ENCODE assay signal across 19 mouse cellular contexts in genomic region chr1:184326191-184326590, GRCm38 (mm10).
A peak's percentile ranks its signal among the peaks of the same experiment; 100 is the strongest.
DNase-seq lines count a peak whose midpoint lies in the region; ATAC-seq and TF ChIP-seq lines count a peak whose summit lies in the region.
"Had no signal": no experiment of that assay in that cellular context is flagged by ENCODE, and none has a peak within 500 bp of the region (broad histone marks: within the 10 kb centered on the region; RNA-seq: fewer than 3 reads in every experiment).

No protein-coding gene starts in this region.

- ATAC-seq in hindbrain, postnatal 0 days: peak; percentile 53
- ATAC-seq in hindbrain, embryonic 13.5 days (ENCODE audit: low FRiP score): no peak
- ATAC-seq: forebrain, embryonic 15.5 days; intestine, embryonic 16.5 days had no signal

- no peak for TF ChIP-seq CTCF in hindbrain, postnatal 0 days (IDR thresholded peaks at IDR 0.05; ENCODE audit: low read depth)
- TF ChIP-seq CTCF in brain, embryonic 14.5 days (IDR thresholded peaks at IDR 0.05; ENCODE audit: borderline replicate concordance, extremely low read depth, insufficient read depth, insufficient read length): no peak
- TF ChIP-seq CTCF in thymus, adult 2 months (IDR thresholded peaks at IDR 0.05; ENCODE audit: borderline replicate concordance, control insufficient read depth, extremely low read depth, insufficient read depth, low read length, poor library complexity): no peak

- WGBS in hindbrain, postnatal 0 days: 65% methylated on average over 3 of the region's 3 CpGs
- WGBS in hindbrain, embryonic 13.5 days: 84% methylated on average over 3 of the region's 3 CpGs
- 93% methylated on average over 3 of the region's 3 CpGs for WGBS in thymus, adult 2 months

- no peaks in the 10 kb centered on the region; the same call in 1 of the 2 replicates for H3K4me1 ChIP-seq in hindbrain, postnatal 0 days (ENCODE audit: insufficient read depth, low read length)
- no peaks in the 10 kb centered on the region; the same call in 1 of the 2 replicates for H3K4me1 ChIP-seq in hindbrain, embryonic 13.5 days (replicated peaks)
- H3K4me1 ChIP-seq in thymus, adult 2 months (replicated peaks; ENCODE audit: control insufficient read depth, insufficient read depth, low read length): no peaks in the 10 kb centered on the region
- H3K4me1 ChIP-seq: forebrain, embryonic 15.5 days; heart, embryonic 15.5 days had no signal

- H3K36me3 ChIP-seq in hindbrain, postnatal 0 days (ENCODE audit: insufficient read depth, low read length): no peaks in the 10 kb centered on the region
- H3K36me3 ChIP-seq in hindbrain, embryonic 13.5 days: no peaks in the 10 kb centered on the region
- no peaks in the 10 kb centered on the region for H3K36me3 ChIP-seq in thymus, adult 2 months (ENCODE audit: control insufficient read depth, insufficient read depth, low read length)
- H3K36me3 ChIP-seq: embryonic facial prominence, embryonic 10.5 days; forebrain, embryonic 15.5 days; heart, embryonic 15.5 days had no signal

- no peak overlapping the region for H3K9ac ChIP-seq in hindbrain, postnatal 0 days (replicated peaks; ENCODE audit: low read length)
- no peak overlapping the region for H3K9ac ChIP-seq in hindbrain, embryonic 13.5 days
- H3K9ac ChIP-seq: forebrain, embryonic 15.5 days; heart, embryonic 15.5 days; hindbrain, embryonic 14.5 days had no signal

- no peaks in the 10 kb centered on the region for H3K27me3 ChIP-seq in hindbrain, postnatal 0 days (ENCODE audit: insufficient read depth, low read length)
- no peaks in the 10 kb centered on the region for H3K27me3 ChIP-seq in hindbrain, embryonic 13.5 days
- no peaks in the 10 kb centered on the region for H3K27me3 ChIP-seq in thymus, adult 2 months (ENCODE audit: control insufficient read depth, insufficient read depth, low read length)
- H3K27me3 ChIP-seq: forebrain, embryonic 15.5 days; heart, embryonic 15.5 days had no signal

- no peak overlapping the region for H3K4me3 ChIP-seq in hindbrain, postnatal 0 days (ENCODE audit: low read length)
- H3K4me3 ChIP-seq in hindbrain, embryonic 13.5 days: no peak overlapping the region
- no peak overlapping the region for H3K4me3 ChIP-seq in thymus, adult 2 months (ENCODE audit: control insufficient read depth, insufficient read depth, low read length)
- H3K4me3 ChIP-seq: embryonic facial prominence, embryonic 10.5 days; forebrain, embryonic 15.5 days; heart, embryonic 15.5 days had no signal

- no peak for TF ChIP-seq POLR2A in brain, embryonic 14.5 days (IDR thresholded peaks at IDR 0.05; ENCODE audit: borderline replicate concordance, extremely low read depth, insufficient read depth, insufficient read length, poor library complexity, severe bottlenecking)
- no peak for TF ChIP-seq POLR2A in thymus, adult 2 months (IDR thresholded peaks at IDR 0.05; ENCODE audit: control insufficient read depth, extremely low read depth, insufficient read depth, low read length, poor library complexity)

- H3K9me3 ChIP-seq in hindbrain, postnatal 0 days (ENCODE audit: low read length): no peaks in the 10 kb centered on the region
- no peaks in the 10 kb centered on the region for H3K9me3 ChIP-seq in hindbrain, embryonic 13.5 days
- H3K9me3 ChIP-seq: embryonic facial prominence, embryonic 10.5 days; forebrain, embryonic 15.5 days; heart, embryonic 15.5 days had no signal

- no peak overlapping the region for H3K27ac ChIP-seq in hindbrain, postnatal 0 days
- H3K27ac ChIP-seq in hindbrain, embryonic 13.5 days: no peak overlapping the region
- no peak overlapping the region for H3K27ac ChIP-seq in thymus, adult 2 months (ENCODE audit: control insufficient read depth, insufficient read depth, low read length)
- H3K27ac ChIP-seq: embryonic facial prominence, embryonic 10.5 days; forebrain, embryonic 15.5 days; heart, embryonic 15.5 days; hindbrain, embryonic 14.5 days had no signal

- no peak overlapping the region for H3K4me2 ChIP-seq in hindbrain, postnatal 0 days (ENCODE audit: low read depth, low read length)
- no peak overlapping the region for H3K4me2 ChIP-seq in hindbrain, embryonic 13.5 days
- H3K4me2 ChIP-seq: forebrain, embryonic 15.5 days; heart, embryonic 11.5 days; heart, embryonic 15.5 days; hindbrain, embryonic 14.5 days had no signal

- DNase-seq in cerebellum, adult 9-11 months: peak; percentile 3
- DNase-seq in cerebellum, adult 11 months: no peak
- DNase-seq in hindbrain, postnatal 0 days (ENCODE audit: low spot score): peak; percentile 63
- peak; percentile 61 for DNase-seq in brain, embryonic 14.5 days (ENCODE audit: low read depth)
- DNase-seq in cerebellum, postnatal 25 days: peak; percentile 48 to 64
- DNase-seq in thymus, adult 2 months: no peak
- DNase-seq: adrenal gland, adult 2 months; adrenal gland, postnatal 25 days; gastrocnemius, postnatal 36 days; heart, adult 18-20 months; heart, postnatal 14 days; kidney, adult 2 months had no signal

Comparison
In these comparisons a context has a peak if more than half of its experiments do, and no peak if none do; other contexts are left out.
1. DNase-seq: peak in cerebellum, adult 9-11 months (single experiment), hindbrain, postnatal 0 days (single experiment), brain, embryonic 14.5 days (single experiment) and cerebellum, postnatal 25 days (2 of 2); none in cerebellum, adult 11 months (single experiment) and thymus, adult 2 months (single experiment).